Mouse (Mus musculus) central nervous system, embryonic 14 days (tissue): ENCODE measurements around the gene Prss28. TPM values are rescaled to one million over a fixed set of nuclear protein-coding genes. Genes with fewer than 3 reads are reported as not detected.

Experiments
- polyA plus RNA-seq: library from polyadenylated mRNA; depleted of rRNA; stranded (reverse); fragments of >200 nt; gene quantifications from 2 replicates; pipeline ENCODE4 v1.2.3, GENCODE M21; 2012; rRNA removed

The Prss28 gene
- not detected in 2 replicates for polyA plus RNA-seq

DNA sequence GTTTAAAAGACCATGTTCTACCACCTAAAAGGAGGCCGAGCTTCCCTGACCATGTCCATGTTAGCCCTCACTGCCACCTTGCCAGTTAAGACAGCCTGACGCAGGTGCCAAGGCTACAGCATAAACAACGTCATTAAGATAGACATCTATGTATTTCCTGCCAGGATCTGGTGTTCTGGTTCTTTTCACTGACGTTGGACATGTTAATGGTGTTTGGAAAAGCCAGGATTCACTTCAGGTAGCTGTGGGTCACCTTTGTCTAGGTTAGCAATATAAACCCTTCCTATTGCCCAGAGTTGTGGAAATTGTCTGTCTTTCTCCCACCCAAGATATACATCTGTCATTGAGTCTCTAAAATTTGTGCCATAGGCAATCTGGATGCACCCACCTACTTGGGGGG is at the start of gene Prss28:
Prss28 (plus strand) TSS at position 301 of the 400 bp plus-strand sequence.

GRCm38 (mm10) chr17:25274571-25275346 is 33.7 kb upstream of the Prss28 start, which contains the start of gene Ube2i:
Gene Ube2i, minus strand, starts transcription at chr17:25274622.

DNA sequence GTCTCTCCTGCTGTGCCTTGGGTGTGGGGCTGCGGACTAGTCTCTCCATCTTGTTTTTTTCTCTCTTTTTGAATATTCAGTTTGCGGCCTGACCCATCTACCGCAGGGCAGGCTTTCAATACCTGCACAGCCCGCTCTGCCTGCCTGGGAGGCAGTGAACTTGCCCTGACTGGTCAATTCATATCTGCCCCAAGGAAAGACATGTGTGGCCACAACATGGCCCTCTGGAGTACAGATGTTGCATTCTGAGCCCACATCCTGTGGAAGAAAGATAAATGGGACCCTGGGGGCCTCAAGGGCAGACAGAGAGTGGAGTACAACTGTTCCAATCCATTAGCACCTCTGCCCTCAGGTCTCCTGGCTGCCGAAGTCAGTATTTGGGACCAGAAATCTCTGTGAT is 10.4 kb upstream of the Prss28 start, which contains the start of gene Prss34:
Prss34 (plus strand) TSS at position 301 of the 400 bp plus-strand sequence.

GRCm38 (mm10) chr17:25318354-25318753 is 9.9 kb downstream of the Prss28 start, which contains the start of gene Prss29:
Gene Prss29, plus strand, starts transcription at chr17:25318654.

DNA sequence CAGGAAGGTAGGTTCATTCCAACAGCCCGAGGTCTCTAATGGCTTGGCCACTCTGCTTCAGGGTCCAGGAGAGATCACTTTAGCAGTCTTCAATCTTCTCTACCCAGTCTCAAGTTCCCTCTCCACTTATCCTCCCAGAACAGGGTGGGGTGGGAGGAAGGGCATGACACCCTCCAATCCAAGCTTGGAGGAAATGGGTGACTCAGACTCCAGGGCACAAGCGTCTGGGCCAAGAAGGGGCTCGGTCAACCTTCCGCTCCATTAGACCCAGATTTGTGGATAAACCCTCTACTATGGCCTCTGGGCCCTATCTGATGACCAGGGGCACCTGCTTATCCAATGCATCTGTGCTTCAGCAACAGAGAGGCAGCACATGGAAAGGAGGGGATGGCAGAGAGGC is 37.0 kb downstream of the Prss28 start, which contains the start of gene Tpsab1:
Tpsab1 (minus strand) TSS at position 101 of the 400 bp plus-strand sequence.

Other genes with a start within 250 kb of the Prss28 start
- 7.2 and 7.5 TPM in 2 replicates for gene Tmem204, start 225.1 kb upstream of the Prss28 start, polyA plus RNA-seq
- 35.8 and 39.1 TPM in 2 replicates for gene Telo2, start 192.7 kb upstream of the Prss28 start, polyA plus RNA-seq
- 0.21 TPM in 1 of 2 replicates, not detected in the other for gene Ptx4, start 187.9 kb upstream of the Prss28 start, polyA plus RNA-seq
- 37.8 and 40.8 TPM in 2 replicates for gene Clcn7, start 175.3 kb upstream of the Prss28 start, polyA plus RNA-seq
- gene Ccdc154, start 146.2 kb upstream of the Prss28 start, polyA plus RNA-seq: not detected in 2 replicates
- not detected in 2 replicates for gene Gm38655, start 133.2 kb upstream of the Prss28 start, polyA plus RNA-seq
- 28.0 and 28.7 TPM in 2 replicates for gene BC003965, start 124.1 kb upstream of the Prss28 start, polyA plus RNA-seq
- 19.9 and 21.1 TPM in 2 replicates for gene Unkl, start 120.2 kb upstream of the Prss28 start, polyA plus RNA-seq
- gene Gnptg, start 68.5 kb upstream of the Prss28 start, polyA plus RNA-seq: 81.6 and 84.9 TPM in 2 replicates
- 49.1 and 51.0 TPM in 2 replicates for gene Tsr3, start 68.5 kb upstream of the Prss28 start, polyA plus RNA-seq
- gene Baiap3, start 52.3 kb upstream of the Prss28 start, polyA plus RNA-seq: 13.0 and 13.9 TPM in 2 replicates
- gene Ube2i, start 34.0 kb upstream of the Prss28 start, polyA plus RNA-seq: 519 and 596 TPM in 2 replicates
- gene Prss34, start 10.3 kb upstream of the Prss28 start, polyA plus RNA-seq: 0.34 TPM in 1 of 2 replicates, not detected in the other
- gene Prss29, start 10.0 kb downstream of the Prss28 start, polyA plus RNA-seq: not detected in 2 replicates
- 0.11 TPM in 1 of 2 replicates, not detected in the other for gene Tpsab1, start 36.9 kb downstream of the Prss28 start, polyA plus RNA-seq
- gene Tpsb2, start 57.7 kb downstream of the Prss28 start, polyA plus RNA-seq: 0.64 and 1.6 TPM in 2 replicates
- 0.21 and 0.76 TPM in 2 replicates for gene Tpsg1, start 60.6 kb downstream of the Prss28 start, polyA plus RNA-seq
- 101 TPM in 2 replicates for gene Cacna1h, start 125.1 kb downstream of the Prss28 start, polyA plus RNA-seq
- gene Tekt4, start 146.0 kb downstream of the Prss28 start, polyA plus RNA-seq: 1.1 and 1.5 TPM in 2 replicates
- 0.15 TPM in 2 replicates for gene Sstr5, start 188.6 kb downstream of the Prss28 start, polyA plus RNA-seq